Mouse (Mus musculus): ENCODE measurements at regions not wholly inside any gene's neighbourhood (a gene's known extent, or its start where the extent isn't known, plus 50 kb on each side); places are given as distances from the start of the nearest gene placed in this dataset.

DNA sequence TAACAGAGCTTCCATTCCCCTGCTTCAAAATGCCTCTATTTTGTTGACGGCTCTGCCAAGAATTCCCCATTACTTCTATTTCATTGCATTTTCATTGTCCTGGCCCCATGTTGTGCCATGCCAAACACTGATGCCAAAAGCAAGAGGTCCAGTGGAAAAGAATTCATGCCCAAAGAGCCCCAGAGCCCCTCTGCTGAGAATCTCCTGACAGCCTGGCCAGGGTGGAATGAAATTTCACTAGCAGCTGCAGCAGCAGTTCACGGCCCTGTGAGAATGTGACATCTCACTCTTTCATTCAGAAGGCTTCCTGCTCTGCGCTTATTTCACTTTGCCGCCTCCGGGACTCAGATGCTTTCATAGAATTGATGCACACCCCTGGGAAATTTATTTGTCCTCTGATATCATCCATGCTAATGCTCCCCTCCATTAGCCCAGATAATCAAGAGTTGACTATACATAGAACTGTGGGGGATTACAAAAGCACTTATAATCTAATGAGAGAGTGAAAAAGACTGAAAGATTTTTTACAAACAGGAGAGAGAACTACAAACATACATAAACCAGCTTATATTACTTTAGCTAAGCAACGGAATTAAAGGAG, 911.7 kb upstream of the Map3k7 start:
- ATAC-seq, result no peak
- Histone ChIP-seq H3K4me1 (no peaks in the 10 kb centered on the region), H3K4me2 (no peak overlapping the region), H3K27me3 (replicated peaks) (no peaks in the 10 kb centered on the region), H3K4me3 (no peak overlapping the region), H3K9me3 (replicated peaks) (no peaks in the 10 kb centered on the region), H3K36me3 (no peaks in the 10 kb centered on the region), H3K9ac (no peak overlapping the region), H3K27ac (no peak overlapping the region)
- WGBS (ENCODE audit: insufficient replicate concordance), result 70% methylated on average over 6 of the region's 6 CpGs

DNA sequence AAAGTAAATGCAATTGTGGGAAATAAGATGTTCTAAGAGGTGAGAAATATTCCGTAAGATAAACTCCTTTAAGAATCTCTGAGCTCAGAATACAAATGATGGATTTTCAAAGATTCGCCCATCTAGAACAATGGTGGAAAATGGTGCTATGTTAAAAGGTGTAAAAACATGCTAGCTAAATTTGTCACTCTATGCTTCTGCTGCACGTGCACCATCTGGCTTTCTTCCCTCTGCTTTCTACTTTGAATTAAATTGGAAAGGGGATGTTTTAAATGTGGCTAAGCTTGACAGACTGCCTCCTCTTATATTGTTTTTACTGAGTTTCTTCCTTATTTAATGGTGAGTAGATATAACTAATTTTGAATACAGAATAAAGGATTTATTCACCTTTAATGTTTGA, 887.7 kb upstream of the Map3k7 start:
- Histone ChIP-seq H3K27ac (no peak overlapping the region), H3K4me2 (no peak overlapping the region), H3K4me1 (no peaks in the 10 kb centered on the region), H3K9ac (no peak overlapping the region), H3K4me3 (no peak overlapping the region), H3K9me3 (replicated peaks) (no peaks in the 10 kb centered on the region), H3K27me3 (replicated peaks) (no peaks in the 10 kb centered on the region), H3K36me3 (no peaks in the 10 kb centered on the region)
- no peak for ATAC-seq
- 63% methylated on average over 3 of the region's 3 CpGs for WGBS (ENCODE audit: insufficient replicate concordance)

DNA sequence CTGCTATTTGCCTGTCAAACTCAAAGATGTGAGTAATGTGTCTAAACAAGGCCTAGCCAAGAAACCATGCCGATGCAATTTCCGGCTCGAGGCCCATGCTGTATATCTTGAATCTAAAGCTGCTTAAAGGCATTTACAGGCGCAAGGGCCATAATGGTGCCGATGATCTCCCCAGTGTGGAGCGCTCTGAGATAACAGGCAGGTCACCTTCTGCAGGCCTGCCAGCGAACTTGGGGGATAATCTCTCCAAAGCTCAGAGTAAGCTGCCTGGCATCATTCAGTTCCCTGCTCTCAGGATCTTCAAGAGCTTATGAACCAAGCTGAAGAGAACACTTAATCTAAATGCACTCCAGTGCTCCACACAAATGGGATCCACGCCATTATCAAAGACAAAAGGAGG, 842.3 kb upstream of the Map3k7 start:
- no peaks in the 10 kb centered on the region for H3K36me3 ChIP-seq
- no peak for ATAC-seq
- WGBS (ENCODE audit: insufficient replicate concordance), result 69% methylated on average over 8 of the region's 8 CpGs
- H3K27ac ChIP-seq, result no peak overlapping the region
- no peaks in the 10 kb centered on the region for H3K4me1 ChIP-seq
- H3K9ac ChIP-seq, result no peak overlapping the region
- no peaks in the 10 kb centered on the region for H3K9me3 ChIP-seq (replicated peaks)
- H3K4me3 ChIP-seq, result no peak overlapping the region
- H3K27me3 ChIP-seq (replicated peaks), result no peaks in the 10 kb centered on the region
- H3K4me2 ChIP-seq, result no peak overlapping the region

DNA sequence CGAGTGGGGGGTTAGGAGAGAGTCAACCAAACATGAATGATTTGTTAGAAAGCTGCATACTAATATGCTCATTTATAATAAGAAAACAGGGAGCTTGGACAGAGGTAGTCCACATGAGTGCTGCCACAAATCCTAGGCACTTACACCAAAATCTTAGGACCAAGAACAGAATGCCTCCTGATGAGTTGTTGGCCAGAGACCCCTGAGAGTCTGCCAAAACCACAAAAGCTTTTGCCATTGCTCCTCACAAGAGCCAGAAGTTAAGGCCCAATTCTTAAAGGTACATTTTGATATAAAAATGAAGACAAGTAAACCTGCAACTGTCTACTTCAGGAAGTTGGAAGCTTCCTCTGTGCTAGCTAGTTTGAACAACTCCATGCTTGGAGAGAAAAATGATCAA, 820.7 kb upstream of the Map3k7 start:
- ATAC-seq, result no peak

DNA sequence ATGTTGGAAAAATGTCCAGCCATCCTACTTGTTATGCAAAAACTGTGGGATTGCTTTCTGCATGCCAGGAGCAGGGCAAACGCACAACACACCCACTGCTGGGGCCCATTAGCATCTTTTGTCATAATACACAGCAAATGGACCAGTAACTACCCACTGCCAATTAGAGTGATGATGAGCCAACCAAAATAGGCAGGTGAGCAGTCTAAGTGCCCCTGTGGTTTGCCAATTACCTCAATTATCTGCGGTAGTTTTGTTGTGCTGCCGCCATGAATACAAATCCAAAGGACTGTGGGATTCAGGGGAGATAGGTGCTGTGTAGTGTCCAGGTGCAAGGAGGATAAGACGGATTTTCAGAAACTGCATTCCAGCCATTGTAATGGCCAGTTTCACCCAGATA, 796.5 kb upstream of the Map3k7 start:
- no peaks in the 10 kb centered on the region for H3K4me1 ChIP-seq
- H3K4me2 ChIP-seq, result no peak overlapping the region
- no peak overlapping the region for H3K9ac ChIP-seq
- H3K27ac ChIP-seq, result no peak overlapping the region
- no peaks in the 10 kb centered on the region for H3K9me3 ChIP-seq (replicated peaks)
- no peak for ATAC-seq
- no peak overlapping the region for H3K4me3 ChIP-seq
- no peaks in the 10 kb centered on the region for H3K27me3 ChIP-seq (replicated peaks)
- H3K36me3 ChIP-seq, result no peaks in the 10 kb centered on the region
- WGBS (ENCODE audit: insufficient replicate concordance), result 78% methylated on average over 4 of the region's 4 CpGs

More for the DNA sequence above, 820.7 kb upstream of the Map3k7 start:
- Histone ChIP-seq H3K36me3 (no peaks in the 10 kb centered on the region), H3K4me3 (no peak overlapping the region), H3K27me3 (replicated peaks) (no peaks in the 10 kb centered on the region), H3K4me1 (no peaks in the 10 kb centered on the region), H3K4me2 (no peak overlapping the region), H3K9me3 (replicated peaks) (no peaks in the 10 kb centered on the region), H3K27ac (no peak overlapping the region), H3K9ac (no peak overlapping the region)
- WGBS (ENCODE audit: insufficient replicate concordance), result 38% methylated on average over 1 of the region's 1 CpGs

DNA sequence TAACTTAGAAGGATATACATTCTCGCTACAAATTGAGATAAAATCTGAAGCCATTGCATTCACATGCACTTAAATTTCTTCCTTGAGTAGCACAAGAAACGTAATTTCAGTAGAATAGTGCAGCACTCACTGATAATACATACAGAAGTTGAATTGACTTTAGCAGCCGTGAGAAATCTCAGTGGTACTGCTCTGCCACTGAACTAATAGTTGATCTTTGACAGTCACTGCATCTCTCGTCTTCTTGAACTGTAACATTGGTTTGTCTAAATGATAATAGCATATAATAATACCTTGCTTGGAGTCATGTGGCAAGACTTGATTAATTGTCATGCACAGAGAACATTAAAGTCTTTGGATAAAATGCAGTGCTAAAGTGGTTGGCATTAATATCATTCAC, 795.5 kb upstream of the Map3k7 start:
- Histone ChIP-seq H3K36me3 (no peaks in the 10 kb centered on the region), H3K4me2 (no peak overlapping the region), H3K9ac (no peak overlapping the region), H3K27me3 (replicated peaks) (no peaks in the 10 kb centered on the region), H3K9me3 (replicated peaks) (no peaks in the 10 kb centered on the region), H3K4me3 (no peak overlapping the region), H3K4me1 (no peaks in the 10 kb centered on the region), H3K27ac (no peak overlapping the region)
- no peak for ATAC-seq
- WGBS (ENCODE audit: insufficient replicate concordance), result 51% methylated on average over 4 of the region's 4 CpGs

DNA sequence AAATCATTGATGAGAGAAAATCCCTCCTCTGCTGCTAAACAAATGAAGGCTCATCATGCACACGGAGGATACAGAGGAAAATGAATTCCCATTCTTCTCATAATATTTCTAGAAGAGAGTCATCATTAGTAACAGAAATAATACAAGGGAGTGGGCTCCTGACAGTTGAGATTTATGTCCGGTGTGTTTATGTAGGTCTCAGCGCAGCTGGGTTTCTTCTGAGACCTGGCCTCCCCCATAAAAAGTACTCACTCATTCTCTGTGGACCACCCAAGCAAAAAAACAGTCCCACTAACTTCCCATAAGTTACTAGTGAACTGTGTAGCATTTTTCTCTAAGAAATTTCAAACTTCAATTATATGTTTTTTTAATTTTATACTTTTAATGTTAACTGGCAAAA, 792.7 kb upstream of the Map3k7 start:
- no peak for ATAC-seq
- H3K4me1 ChIP-seq, result no peaks in the 10 kb centered on the region
- WGBS (ENCODE audit: insufficient replicate concordance), result 53% methylated on average over 3 of the region's 3 CpGs

DNA sequence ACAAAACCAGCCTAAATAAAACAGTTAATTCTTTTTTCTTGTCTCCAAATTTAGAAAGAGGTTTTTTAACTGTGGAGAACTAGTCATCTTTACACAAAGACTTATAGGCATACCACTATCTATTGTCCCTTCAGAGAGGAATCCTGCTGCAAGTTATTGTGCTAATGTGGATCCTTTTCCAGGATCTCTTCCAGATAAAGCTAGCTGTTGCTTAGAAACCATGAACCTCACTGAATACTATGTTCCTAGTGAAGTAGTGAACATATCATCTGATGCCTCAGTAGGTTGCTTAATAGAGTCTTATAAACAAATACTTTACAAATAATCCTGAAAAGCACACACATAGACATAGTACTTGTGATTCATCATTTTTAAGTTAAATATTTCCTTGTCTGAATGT, 766.0 kb upstream of the Map3k7 start:
- Histone ChIP-seq H3K4me3 (no peak overlapping the region), H3K4me1 (no peaks in the 10 kb centered on the region), H3K27ac (no peak overlapping the region), H3K4me2 (no peak overlapping the region), H3K36me3 (no peaks in the 10 kb centered on the region), H3K27me3 (replicated peaks) (no peaks in the 10 kb centered on the region), H3K9ac (no peak overlapping the region), H3K9me3 (replicated peaks) (no peaks in the 10 kb centered on the region)
- ATAC-seq, result no peak

More for the DNA sequence above, 792.7 kb upstream of the Map3k7 start:
- Histone ChIP-seq H3K27me3 (replicated peaks) (no peaks in the 10 kb centered on the region), H3K36me3 (no peaks in the 10 kb centered on the region), H3K9ac (no peak overlapping the region), H3K9me3 (replicated peaks) (no peaks in the 10 kb centered on the region), H3K4me3 (no peak overlapping the region), H3K4me2 (no peak overlapping the region), H3K27ac (no peak overlapping the region)

DNA sequence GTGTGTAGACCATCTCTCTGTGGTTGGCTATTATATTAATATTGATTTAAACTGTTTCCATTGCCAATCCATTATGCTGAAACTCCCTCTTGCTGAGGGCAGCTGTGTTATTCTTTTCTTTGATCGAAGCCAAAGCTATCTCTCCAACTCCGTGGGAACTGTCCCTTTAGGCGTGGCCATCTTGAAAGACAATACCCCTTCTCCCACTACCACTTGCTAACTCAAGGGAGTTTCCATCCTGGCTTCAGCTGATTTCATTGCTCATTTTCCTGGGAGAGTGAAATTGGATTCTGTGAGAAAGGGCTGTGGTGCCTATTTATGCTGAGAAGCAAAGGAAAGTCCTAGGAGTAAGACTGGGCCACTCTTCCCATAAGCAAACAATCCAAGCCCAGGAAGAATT, 760.6 kb upstream of the Map3k7 start:
- H3K27me3 ChIP-seq (replicated peaks), result no peaks in the 10 kb centered on the region
- H3K9me3 ChIP-seq (replicated peaks), result no peaks in the 10 kb centered on the region
- H3K36me3 ChIP-seq, result no peaks in the 10 kb centered on the region
- no peak overlapping the region for H3K9ac ChIP-seq
- no peak overlapping the region for H3K27ac ChIP-seq
- H3K4me1 ChIP-seq, result no peaks in the 10 kb centered on the region
- 63% methylated on average over 3 of the region's 3 CpGs for WGBS (ENCODE audit: insufficient replicate concordance)
- ATAC-seq, result no peak
- no peak overlapping the region for H3K4me3 ChIP-seq
- H3K4me2 ChIP-seq, result no peak overlapping the region

DNA sequence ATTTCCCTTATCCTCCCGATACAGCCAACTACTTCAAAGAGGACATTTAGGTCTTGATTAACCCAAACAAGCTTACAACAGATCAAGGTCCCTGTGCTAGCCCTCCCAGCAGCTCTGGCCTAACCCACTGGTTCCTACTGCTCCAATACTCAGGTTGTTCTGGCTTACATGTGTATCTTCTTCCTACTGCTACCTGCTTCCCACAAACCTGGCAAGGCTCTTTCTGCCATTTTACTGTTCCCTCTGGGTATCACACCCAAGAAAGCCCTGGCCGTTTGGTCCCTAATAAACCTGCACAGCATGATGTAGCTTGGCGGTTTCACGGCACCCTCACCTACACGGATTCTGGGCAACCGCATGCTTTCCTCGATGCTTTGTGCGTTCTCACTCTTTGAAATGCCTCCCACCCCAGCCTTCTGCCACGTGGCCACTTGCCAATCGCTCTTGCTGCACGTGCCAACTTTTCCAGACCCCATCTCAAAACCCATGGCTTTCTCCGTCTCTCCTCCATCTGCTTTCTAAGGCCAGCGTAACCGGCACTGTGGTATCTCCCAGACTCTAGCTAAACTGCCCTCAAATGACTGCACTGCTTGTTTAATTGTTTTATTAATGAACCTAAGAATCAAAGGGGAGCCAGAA, 758.4 kb upstream of the Map3k7 start:
- Histone ChIP-seq H3K4me1 (no peaks in the 10 kb centered on the region), H3K4me3 (no peak overlapping the region), H3K9ac (no peak overlapping the region), H3K27ac (no peak overlapping the region), H3K9me3 (replicated peaks) (no peaks in the 10 kb centered on the region), H3K36me3 (no peaks in the 10 kb centered on the region), H3K27me3 (replicated peaks) (no peaks in the 10 kb centered on the region), H3K4me2 (no peak overlapping the region)
- ATAC-seq, result no peak
- WGBS (ENCODE audit: insufficient replicate concordance), result 68% methylated on average over 14 of the region's 14 CpGs

DNA sequence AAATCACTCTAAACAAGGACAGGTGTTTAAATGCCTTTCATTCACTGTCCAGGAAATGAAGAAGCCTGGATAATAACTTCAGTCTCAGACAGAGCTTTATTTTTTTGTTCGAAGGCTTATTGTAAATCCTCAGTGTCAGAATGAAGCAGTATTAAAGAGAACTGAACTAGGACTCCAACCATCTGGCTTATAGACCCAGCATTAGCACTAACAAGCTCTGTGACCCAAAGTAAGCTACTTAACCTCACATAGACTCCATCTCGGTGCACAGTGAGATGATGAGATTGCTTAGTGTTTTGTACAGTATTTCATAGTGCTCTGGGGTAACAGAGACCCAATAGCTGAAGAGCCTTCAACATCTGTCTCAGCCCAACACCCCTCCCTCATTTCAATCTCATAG, 738.2 kb upstream of the Map3k7 start:
- Histone ChIP-seq H3K36me3 (no peaks in the 10 kb centered on the region), H3K27me3 (replicated peaks) (no peaks in the 10 kb centered on the region), H3K9me3 (replicated peaks) (no peaks in the 10 kb centered on the region), H3K27ac (no peak overlapping the region), H3K4me1 (no peaks in the 10 kb centered on the region), H3K9ac (no peak overlapping the region), H3K4me3 (no peak overlapping the region), H3K4me2 (no peak overlapping the region)
- no peak for ATAC-seq
- 60% methylated on average over 2 of the region's 2 CpGs for WGBS (ENCODE audit: insufficient replicate concordance)

DNA sequence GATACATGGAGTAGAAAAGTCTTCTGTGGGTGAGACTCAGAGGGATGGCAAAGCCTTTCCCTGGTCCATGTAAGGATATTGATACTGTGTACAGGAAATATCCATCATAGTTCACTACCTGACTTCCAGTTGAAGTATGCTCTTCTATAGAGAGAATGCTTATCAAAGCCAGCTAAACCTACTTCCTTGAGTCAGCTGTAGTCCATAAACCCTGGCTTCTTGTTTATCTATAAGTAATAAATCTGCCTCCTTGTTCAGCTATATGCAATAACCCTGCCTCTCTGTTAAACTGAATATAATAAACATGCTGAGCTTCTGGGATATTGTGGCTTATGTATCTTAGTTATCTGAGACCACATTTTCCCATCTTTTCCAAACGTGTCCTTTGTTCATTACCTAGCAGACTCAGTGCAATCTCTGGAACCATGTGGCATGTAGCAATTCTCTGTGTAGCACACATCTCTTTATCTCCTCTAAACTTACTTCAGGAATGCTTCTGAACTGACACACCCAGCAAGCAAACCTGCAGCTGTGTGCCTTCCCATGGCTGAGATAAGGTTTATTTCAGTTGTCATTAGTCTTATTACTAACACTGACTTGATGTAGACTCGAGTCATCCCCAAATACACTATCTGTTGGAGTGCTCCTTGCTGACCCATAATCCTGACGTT, 694.9 kb upstream of the Map3k7 start:
- WGBS (ENCODE audit: insufficient replicate concordance), result 39% methylated on average over 3 of the region's 3 CpGs

More for the DNA sequence above, 694.9 kb upstream of the Map3k7 start:
- no peak for ATAC-seq
- Histone ChIP-seq H3K4me3 (no peak overlapping the region), H3K36me3 (no peaks in the 10 kb centered on the region), H3K27ac (no peak overlapping the region), H3K4me1 (no peaks in the 10 kb centered on the region), H3K9ac (no peak overlapping the region), H3K9me3 (replicated peaks) (no peaks in the 10 kb centered on the region), H3K27me3 (replicated peaks) (no peaks in the 10 kb centered on the region), H3K4me2 (no peak overlapping the region)

All from liver, embryonic 12.5 days (tissue).